Mouse (Mus musculus) v-Abl transformed pro-B cells (cell line): ENCODE data around the gene Adamts9.

ENCODE experiments used
- in situ Hi-C, 2 experiments: fragments of 400-800 bp; cut with MboI; formaldehyde crosslinking; loops; one replicate each; pipeline ENCODE4 v1.15.1; 2025; ENCODE audit not compliant: unreplicated experiment in 2 of 2

The Adamts9 gene

GRCm38 (mm10) chr6:92943057-92943781 is at the start of gene Adamts9:
Gene Adamts9 (minus strand): TSS chr6:92943492.
- in situ Hi-C loops = no loop called here

GRCm38 (mm10) chr6:92991616-92992015 is 48.3 kb upstream of the Adamts9 start:
- in situ Hi-C loops = no loop called here

- in situ Hi-C loops = no loop called here
Observed at GRCm38 (mm10) chr6:92988620-92988998, 45.3 kb upstream of the Adamts9 start.

- in situ Hi-C loops = no loop called here
Observed at GRCm38 (mm10) chr6:92987846-92988619, 44.7 kb upstream of the Adamts9 start.

- in situ Hi-C loops = no loop called here
Observed at GRCm38 (mm10) chr6:92987366-92987765, 44.1 kb upstream of the Adamts9 start.

- in situ Hi-C loops = no loop called here
Observed at GRCm38 (mm10) chr6:92983421-92983820, 40.1 kb upstream of the Adamts9 start.

GRCm38 (mm10) chr6:92981451-92982186 is 38.3 kb upstream of the Adamts9 start:
- in situ Hi-C loops = no loop called here

- in situ Hi-C loops = no loop called here
Observed at GRCm38 (mm10) chr6:92973340-92973739, 30.0 kb upstream of the Adamts9 start.

- in situ Hi-C loops = no loop called here
Observed at GRCm38 (mm10) chr6:92968718-92969117, 25.4 kb upstream of the Adamts9 start.

GRCm38 (mm10) chr6:92968216-92968615 is 24.9 kb upstream of the Adamts9 start:
- in situ Hi-C loops = no loop called here

GRCm38 (mm10) chr6:92962966-92963365 is 19.7 kb upstream of the Adamts9 start:
- in situ Hi-C loops = no loop called here

- in situ Hi-C loops = no loop called here
Observed at GRCm38 (mm10) chr6:92960997-92961396, 17.7 kb upstream of the Adamts9 start.

GRCm38 (mm10) chr6:92959416-92959815 is 16.1 kb upstream of the Adamts9 start:
- in situ Hi-C loops = no loop called here

- in situ Hi-C loops = no loop called here
Observed at GRCm38 (mm10) chr6:92947337-92948042, 4.2 kb upstream of the Adamts9 start.

GRCm38 (mm10) chr6:92944711-92945110 is 1.4 kb upstream of the Adamts9 start:
- in situ Hi-C loops = no loop called here

GRCm38 (mm10) chr6:92944048-92944685 is 875 bp upstream of the Adamts9 start:
- in situ Hi-C loops = no loop called here

- in situ Hi-C loops = no loop called here
Observed at GRCm38 (mm10) chr6:92941756-92942420, 1.4 kb downstream of the Adamts9 start.

- in situ Hi-C loops = no loop called here
Observed at GRCm38 (mm10) chr6:92941281-92941731, 2.0 kb downstream of the Adamts9 start.
